Mouse (Mus musculus) spleen, adult 2 months (tissue): ENCODE results near the gene Tfe3.

ENCODE experiments used
- CTCF ChIP-seq: fragments of 200-500 bp; IDR thresholded peaks from 2 replicates; pipeline ENCODE4 v1.5.1; 2011; ENCODE audit warnings: mild to moderate bottlenecking, inconsistent platforms; ENCODE audit not compliant: insufficient read depth, insufficient read length, insufficient replicate concordance; ENCODE audit errors: extremely low read depth
- POLR2A ChIP-seq: fragments of 200-500 bp; IDR thresholded peaks from 2 replicates; pipeline ENCODE4 v1.6.1; 2011; ENCODE audit warnings: low read depth, low read length, inconsistent platforms

DNA sequence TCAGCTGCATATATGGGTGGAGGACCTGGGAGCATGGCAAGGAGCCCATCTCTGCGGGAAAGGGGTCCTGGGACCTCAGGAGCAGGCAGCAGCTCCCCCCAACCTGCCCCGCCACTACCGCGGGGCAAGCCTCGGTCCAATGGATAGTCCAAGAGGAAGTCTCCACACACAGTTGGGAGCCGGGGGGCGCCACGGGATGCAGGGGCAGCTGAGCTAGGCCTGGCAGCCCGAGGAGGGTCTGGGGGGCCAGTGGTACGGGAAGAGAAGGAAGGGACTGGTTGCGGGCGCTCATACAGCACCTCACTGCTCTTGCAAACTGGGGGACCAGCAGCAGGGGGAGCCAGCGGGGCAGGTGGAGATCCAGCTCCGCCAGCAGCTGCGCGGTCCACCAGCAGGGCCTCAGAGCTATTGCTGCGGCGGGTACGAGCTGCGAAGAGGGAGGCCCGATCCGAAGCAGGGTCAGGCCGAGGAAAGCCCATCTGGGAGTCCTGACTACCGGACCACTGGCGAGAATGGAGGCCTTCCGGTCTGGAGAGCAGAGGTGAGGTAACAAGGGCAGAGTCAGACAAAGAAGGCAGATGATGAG, 28.7 kb upstream of the Tfe3 start:
- TF ChIP-seq CTCF, result peak; percentile 60
- no peak for TF ChIP-seq POLR2A
